Mouse (Mus musculus) liver, embryonic 11.5 days (tissue): ENCODE results near the gene Cdh13. TPM values are rescaled to one million over a fixed set of nuclear protein-coding genes. Genes with fewer than 3 reads are reported as not detected.
A peak's percentile ranks its signal among the peaks of the same experiment; 100 is the strongest.

Experiments
- ATAC-seq: fragments of 200-750 bp; cut with Nextera tagmentation; replicated peaks from 2 replicates; pipeline ENCODE4 v1.8.0; 2017; ENCODE audit warnings: moderate number of reproducible peaks, mild to moderate bottlenecking, moderate TSS enrichment, moderate library complexity; ENCODE audit not compliant: low FRiP score
- DNase-seq: peaks from one replicate; pipeline ENCODE4 v3.0.0-alpha.2; 2017; ENCODE audit warnings: low spot score
- H3K27ac ChIP-seq: fragments of 300-500 bp; sonication (generic); 2 replicates; pipeline ENCODE4 v1.5.1; 2014; ENCODE audit warnings: mild to moderate bottlenecking, low read depth, low read length, control low read depth
- H3K27me3 ChIP-seq: fragments of 300-500 bp; sonication (generic); replicated peaks from 2 replicates; pipeline ENCODE4 v1.6.1; 2014; ENCODE audit warnings: low read length, mixed read lengths; ENCODE audit not compliant: control insufficient read depth, insufficient read depth
- H3K36me3 ChIP-seq: fragments of 300-500 bp; sonication (generic); 2 replicates; pipeline ENCODE4 v1.6.1; 2014; ENCODE audit warnings: mild to moderate bottlenecking, low read length, moderate library complexity, mixed read lengths; ENCODE audit not compliant: control insufficient read depth, insufficient read depth
- H3K4me1 ChIP-seq: fragments of 300-500 bp; sonication (generic); replicated peaks from 2 replicates; pipeline ENCODE4 v1.6.1; 2014; ENCODE audit warnings: low read length, mixed read lengths; ENCODE audit not compliant: control insufficient read depth, insufficient read depth
- H3K4me2 ChIP-seq: fragments of 300-500 bp; sonication (generic); 2 replicates; pipeline ENCODE4 v1.6.1; 2014; ENCODE audit warnings: mild to moderate bottlenecking, control low read depth, moderate library complexity
- H3K4me3 ChIP-seq: fragments of 300-500 bp; sonication (generic); 2 replicates; pipeline ENCODE4 v1.5.1; 2014; ENCODE audit warnings: low read depth, low read length, control low read depth
- H3K9ac ChIP-seq: fragments of 300-500 bp; sonication (generic); 2 replicates; pipeline ENCODE4 v1.6.1; 2014; ENCODE audit warnings: low read depth, low read length, control low read depth
- H3K9me3 ChIP-seq: fragments of 300-500 bp; sonication (generic); 2 replicates; pipeline ENCODE4 v1.6.1; 2016; ENCODE audit warnings: low read length, inconsistent platforms, mixed read lengths; ENCODE audit not compliant: control insufficient read depth
- WGBS: fragments of 180-500 bp; shearing (Covaris S2); extraction: QIAGEN DNeasy Blood & Tissue Kit; methylation state at CpG from one replicate; pipeline ENCODE4 v1.1.7; 2014; 5-methylcytosine and 5-hydroxymethylcytosine counted together
- polyA plus RNA-seq: library from polyadenylated mRNA; unstranded; fragments of >200 nt; fragmentation: Nextera tagmentation; extraction: Ambion mirVana; gene quantifications from 2 replicates; pipeline ENCODE4 v1.2.1, GENCODE M21; 2014

The Cdh13 gene
- polyA plus RNA-seq, 1 experiment from 2014 or later, result 2.9 TPM

GRCm38 (mm10) chr8:118272493-118272892, 11.0 kb upstream of the Cdh13 start:
- DNase-seq, result no peak
- Histone ChIP-seq H3K9ac (no peak overlapping the region), H3K27ac (no peak overlapping the region), H3K4me2 (no peak overlapping the region), H3K9me3 (no peaks in the 10 kb centered on the region), H3K36me3 (no peaks in the 10 kb centered on the region), H3K27me3 (no peaks in the 10 kb centered on the region), H3K4me1 (no peaks in the 10 kb centered on the region), H3K4me3 (no peak overlapping the region)
- no peak for ATAC-seq
- 72% methylated on average over 1 of the region's 1 CpGs for WGBS

DNA sequence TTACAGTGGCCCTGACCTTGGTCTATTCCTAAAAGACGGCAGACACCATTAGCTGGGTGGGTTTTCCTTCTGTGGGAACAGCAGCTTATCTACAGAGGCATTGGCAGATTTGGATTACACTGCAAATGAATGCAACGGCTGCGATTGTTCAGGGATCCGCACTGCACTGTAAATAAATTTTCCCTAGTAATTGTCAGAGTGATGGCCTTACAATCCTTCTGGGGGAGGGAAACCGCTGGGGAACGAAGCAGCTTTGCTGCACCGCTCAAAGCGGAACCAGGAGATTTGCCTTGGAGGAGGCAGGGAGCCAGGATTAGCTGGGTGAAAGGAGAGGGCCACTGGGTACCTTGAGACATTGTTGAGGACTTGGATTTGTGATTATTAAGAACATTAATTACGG, 9.3 kb upstream of the Cdh13 start:
- Histone ChIP-seq H3K4me2 (no peak overlapping the region), H3K4me3 (no peak overlapping the region), H3K9ac (no peak overlapping the region), H3K9me3 (no peaks in the 10 kb centered on the region), H3K27me3 (no peaks in the 10 kb centered on the region), H3K36me3 (no peaks in the 10 kb centered on the region), H3K4me1 (no peaks in the 10 kb centered on the region), H3K27ac (no peak overlapping the region)
- WGBS, result 75% methylated on average over 9 of the region's 9 CpGs
- ATAC-seq (no peak), DNase-seq (no peak)

GRCm38 (mm10) chr8:118274688-118275087, 8.8 kb upstream of the Cdh13 start:
- H3K9me3 ChIP-seq, result no peaks in the 10 kb centered on the region
- H3K27me3 ChIP-seq, result no peaks in the 10 kb centered on the region
- ATAC-seq, result peak; percentile 45; the same call in 1 of the 2 replicates
- no peaks in the 10 kb centered on the region for H3K36me3 ChIP-seq
- no peak overlapping the region for H3K4me2 ChIP-seq
- H3K4me1 ChIP-seq, result no peaks in the 10 kb centered on the region
- peak; percentile 56 for DNase-seq
- H3K9ac ChIP-seq, result no peak overlapping the region
- H3K27ac ChIP-seq, result no peak overlapping the region
- 11% methylated on average over 4 of the region's 4 CpGs for WGBS
- no peak overlapping the region for H3K4me3 ChIP-seq

DNA sequence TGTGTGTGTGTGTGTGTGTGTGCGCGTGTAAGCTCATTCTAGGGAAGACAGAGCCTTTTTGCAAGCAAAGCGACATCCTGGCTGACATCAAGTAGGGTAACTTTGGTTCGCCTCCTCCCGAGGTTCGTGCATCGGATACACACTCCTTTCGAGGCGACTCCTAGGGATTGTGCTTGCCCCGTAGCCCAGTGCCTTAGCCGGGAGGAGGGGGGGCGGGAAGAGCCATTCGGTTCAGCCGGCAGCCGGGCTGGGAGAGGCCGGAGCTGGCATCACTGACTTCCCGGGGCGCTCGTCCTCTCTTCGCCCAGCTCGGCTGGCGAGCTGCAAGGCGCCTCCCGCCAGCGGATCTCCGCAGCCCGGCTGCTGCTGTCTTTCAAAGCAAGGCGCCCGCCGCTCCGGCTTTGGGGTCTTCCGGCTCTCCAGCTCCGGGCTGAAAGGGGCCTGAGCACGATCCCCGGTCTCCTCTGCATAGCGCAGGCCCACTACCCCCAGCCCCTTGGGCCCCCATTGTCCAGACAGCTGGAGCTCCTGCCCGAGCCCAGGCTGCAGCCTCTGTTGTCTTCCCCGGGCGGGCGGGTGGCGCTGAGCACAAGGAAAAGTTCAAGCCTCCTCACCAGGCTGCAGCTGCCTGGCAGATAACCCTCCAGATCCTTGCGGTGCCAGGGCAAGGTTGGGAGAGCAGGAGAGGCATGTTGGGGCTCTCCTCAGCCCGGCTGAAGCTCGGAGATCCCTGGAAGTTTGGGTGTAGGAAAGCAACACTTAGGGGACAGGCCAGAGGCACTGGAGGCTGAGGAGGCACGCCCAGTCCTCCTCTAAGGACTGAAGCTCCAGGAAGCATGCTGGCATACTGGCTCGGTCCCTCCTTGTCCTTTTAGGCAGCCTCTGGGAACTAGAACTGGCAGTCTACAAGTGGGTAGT, 838 bp downstream of the Cdh13 start:
- peak overlapping the region; percentile 47 for H3K4me2 ChIP-seq
- no peaks in the 10 kb centered on the region for H3K4me1 ChIP-seq
- DNase-seq (peak; percentile 50), ATAC-seq (no peak)
- WGBS, result 2% methylated on average over 45 of the region's 46 CpGs
- H3K9ac ChIP-seq, result 0 out of 2 replicates have a peak overlapping the region, but pooled peaks have one; percentile 17
- peaks cover 41% of the 10 kb centered on the region for H3K27me3 ChIP-seq
- no peak overlapping the region for H3K27ac ChIP-seq
- H3K9me3 ChIP-seq, result no peaks in the 10 kb centered on the region
- peak overlapping the region; percentile 38 for H3K4me3 ChIP-seq
- no peaks in the 10 kb centered on the region for H3K36me3 ChIP-seq

DNA sequence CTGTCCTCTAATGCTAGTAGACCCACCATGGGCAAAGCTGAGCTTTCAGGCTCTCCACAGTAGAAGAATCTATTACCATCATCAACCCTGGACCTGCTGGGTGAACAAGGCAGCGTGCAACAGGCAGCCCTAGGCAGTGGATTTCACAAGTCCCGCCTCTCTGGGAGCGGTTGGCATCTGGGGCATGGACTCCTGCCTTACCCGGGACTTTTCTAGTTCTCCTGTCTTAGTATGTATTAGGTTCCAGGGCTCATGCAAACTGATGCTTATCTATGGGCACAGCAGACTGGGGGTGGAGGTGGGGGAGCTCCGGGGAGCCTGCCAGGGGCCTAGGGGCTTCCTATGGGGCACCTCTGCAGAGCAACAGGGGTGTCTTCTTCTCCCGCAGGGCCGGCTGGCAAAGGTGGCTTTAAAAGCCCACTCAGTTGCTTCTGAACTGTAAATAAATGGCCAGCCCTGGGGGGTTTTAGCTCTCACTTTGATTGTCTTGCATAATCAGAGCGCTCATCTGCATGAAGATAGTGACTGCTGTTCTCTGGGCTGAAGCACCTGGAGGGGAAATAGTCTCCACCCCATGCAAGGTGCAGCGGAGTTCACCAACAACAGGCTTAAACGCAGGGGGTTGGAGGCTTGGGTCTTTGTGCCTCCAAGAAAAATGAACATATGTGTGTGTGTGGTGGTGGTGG, 2.2 kb downstream of the Cdh13 start:
- ATAC-seq (no peak), DNase-seq (no peak)
- no peak overlapping the region for H3K4me3 ChIP-seq
- peaks cover 41% of the 10 kb centered on the region for H3K27me3 ChIP-seq
- no peaks in the 10 kb centered on the region for H3K36me3 ChIP-seq
- WGBS, result 19% methylated on average over 10 of the region's 10 CpGs
- H3K9me3 ChIP-seq, result no peaks in the 10 kb centered on the region
- H3K27ac ChIP-seq, result no peak overlapping the region
- H3K4me2 ChIP-seq, result no peak overlapping the region
- H3K9ac ChIP-seq, result no peak overlapping the region
- H3K4me1 ChIP-seq, result no peaks in the 10 kb centered on the region

DNA sequence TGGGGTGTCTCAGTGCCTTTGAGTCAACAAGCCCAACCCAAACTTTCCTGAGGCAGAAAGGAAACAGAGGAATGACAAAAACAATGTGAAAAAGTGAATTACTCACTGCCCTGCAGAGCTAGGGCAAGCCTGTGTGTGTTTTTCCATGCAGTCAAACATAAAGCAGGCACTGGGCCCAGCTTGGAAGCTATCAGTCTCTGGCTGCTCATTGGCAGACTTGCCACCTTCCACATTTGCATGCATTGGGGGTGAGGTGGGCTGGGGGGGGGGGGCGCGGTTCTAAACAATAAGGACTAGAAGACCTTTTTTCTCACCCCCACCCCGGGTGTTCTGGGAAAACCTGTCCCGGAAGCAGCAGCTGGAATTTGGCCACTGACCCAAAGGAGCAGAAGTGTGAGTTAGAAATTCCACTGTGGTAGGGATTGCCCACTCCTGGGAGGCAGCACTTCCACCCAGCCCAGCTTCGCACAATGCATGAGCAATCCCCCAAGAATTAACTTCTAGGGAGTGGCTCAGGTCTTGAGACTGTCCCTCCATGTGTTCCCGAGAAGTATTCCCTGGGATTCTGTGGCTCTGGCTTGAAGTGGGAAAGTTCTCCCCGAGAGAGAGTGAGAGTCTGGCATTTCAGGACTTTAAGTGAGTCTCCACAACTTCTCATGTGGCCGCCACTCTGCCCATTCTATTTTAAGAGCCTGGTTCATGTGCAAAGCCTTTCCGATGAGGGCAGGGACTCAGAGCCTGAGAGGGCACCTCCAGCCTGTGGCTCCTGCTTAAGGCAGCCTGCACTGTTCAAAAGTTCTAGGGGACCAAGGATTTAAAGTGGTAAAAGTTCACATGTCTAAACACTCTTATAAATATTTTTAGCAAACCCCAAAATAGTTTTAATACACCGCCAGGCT, 3.0 kb downstream of the Cdh13 start:
- Histone ChIP-seq H3K27me3 (peaks cover 41% of the 10 kb centered on the region), H3K4me2 (no peak overlapping the region), H3K9ac (no peak overlapping the region), H3K4me1 (no peaks in the 10 kb centered on the region), H3K9me3 (no peaks in the 10 kb centered on the region), H3K4me3 (no peak overlapping the region), H3K36me3 (no peaks in the 10 kb centered on the region), H3K27ac (no peak overlapping the region)
- 26% methylated on average over 10 of the region's 10 CpGs for WGBS
- DNase-seq, result no peak
- no peak for ATAC-seq

DNA sequence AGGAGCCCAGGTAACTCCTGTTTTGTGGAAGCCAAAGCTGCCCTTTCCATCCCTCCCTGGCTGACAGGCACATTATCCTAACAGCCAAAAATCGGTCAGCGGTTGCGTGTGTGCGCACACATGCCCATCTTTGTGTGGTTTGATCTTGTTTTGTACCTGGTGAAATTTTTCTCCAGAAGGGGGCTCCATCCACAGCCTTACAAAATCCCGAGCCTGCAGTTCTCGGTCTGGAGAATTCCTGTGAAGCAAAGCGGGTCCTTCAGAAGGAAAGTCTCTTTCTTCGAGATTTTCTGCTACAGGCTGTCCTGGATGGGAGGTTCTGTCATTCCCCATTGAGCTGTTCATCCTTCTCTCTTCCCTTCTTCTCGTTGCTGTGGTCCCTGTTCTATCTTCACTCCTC, 4.0 kb downstream of the Cdh13 start:
- WGBS, result 47% methylated on average over 9 of the region's 9 CpGs
- H3K4me2 ChIP-seq, result no peak overlapping the region
- no peaks in the 10 kb centered on the region for H3K9me3 ChIP-seq
- no peak overlapping the region for H3K4me3 ChIP-seq
- H3K36me3 ChIP-seq, result no peaks in the 10 kb centered on the region
- H3K9ac ChIP-seq, result no peak overlapping the region
- no peak for ATAC-seq
- H3K27me3 ChIP-seq, result peaks cover 41% of the 10 kb centered on the region
- DNase-seq, result no peak
- no peaks in the 10 kb centered on the region for H3K4me1 ChIP-seq
- no peak overlapping the region for H3K27ac ChIP-seq

GRCm38 (mm10) chr8:118288259-118288952, 4.9 kb downstream of the Cdh13 start:
- Histone ChIP-seq H3K36me3 (no peaks in the 10 kb centered on the region), H3K9ac (no peak overlapping the region), H3K4me3 (no peak overlapping the region), H3K4me2 (no peak overlapping the region), H3K27ac (no peak overlapping the region), H3K4me1 (no peaks in the 10 kb centered on the region), H3K27me3 (peaks cover 34% of the 10 kb centered on the region), H3K9me3 (no peaks in the 10 kb centered on the region)
- DNase-seq (no peak), ATAC-seq (no peak)
- 60% methylated on average over 8 of the region's 8 CpGs for WGBS
